Mouse (Mus musculus) liver, postnatal 0 days (tissue): ENCODE measurements around the gene Ripply3. TPM values are rescaled to one million over a fixed set of nuclear protein-coding genes. Genes with fewer than 3 reads are reported as not detected.

Experiments
- ATAC-seq: fragments of 200-750 bp; cut with Nextera tagmentation; 2 replicates; pipeline ENCODE4 v1.8.0; 2017; ENCODE audit warnings: mild to moderate bottlenecking, moderate library complexity
- DNase-seq: peaks from one replicate; pipeline ENCODE4 v3.0.0-alpha.2; 2016
- H3K27ac ChIP-seq: fragments of 300-500 bp; sonication (generic); 2 replicates; pipeline ENCODE4 v1.5.1; 2014; ENCODE audit warnings: antibody characterized with exemption, moderate library complexity, mild to moderate bottlenecking, low read depth
- H3K27me3 ChIP-seq: fragments of 300-500 bp; sonication (generic); 2 replicates; pipeline ENCODE4 v1.6.1; 2014; ENCODE audit warnings: low read length, control low read depth, mixed read lengths; ENCODE audit not compliant: insufficient read depth
- H3K36me3 ChIP-seq: fragments of 300-500 bp; sonication (generic); replicated peaks from 2 replicates; pipeline ENCODE4 v1.6.1; 2014; ENCODE audit warnings: mild to moderate bottlenecking, control low read depth, low read length, moderate library complexity, mixed read lengths; ENCODE audit not compliant: insufficient read depth
- H3K4me1 ChIP-seq: fragments of 300-500 bp; sonication (generic); 2 replicates; pipeline ENCODE4 v1.6.1; 2014; ENCODE audit warnings: antibody characterized with exemption, mild to moderate bottlenecking, control low read depth; ENCODE audit not compliant: insufficient read depth
- H3K4me2 ChIP-seq: fragments of 300-500 bp; sonication (generic); 2 replicates; pipeline ENCODE4 v1.6.1; 2014; ENCODE audit warnings: low read depth, mild to moderate bottlenecking, low read length, moderate library complexity, mixed read lengths
- H3K4me3 ChIP-seq: fragments of 300-500 bp; sonication (generic); 2 replicates; pipeline ENCODE4 v1.5.1; 2014; ENCODE audit warnings: low read depth, low read length
- H3K9ac ChIP-seq: fragments of 300-500 bp; sonication (generic); replicated peaks from 2 replicates; pipeline ENCODE4 v1.6.1; 2014; ENCODE audit warnings: mild to moderate bottlenecking, moderate library complexity
- H3K9me3 ChIP-seq: fragments of 300-500 bp; sonication (generic); 2 replicates; pipeline ENCODE4 v1.6.1; 2016; ENCODE audit warnings: mild to moderate bottlenecking, control low read depth, low read length, mixed read lengths
- CTCF ChIP-seq: sonication (generic); IDR thresholded peaks from 2 replicates; pipeline ENCODE4 v1.5.1; 2016; ENCODE audit warnings: antibody characterized with exemption, low read depth
- EP300 ChIP-seq: IDR thresholded peaks from 2 replicates; pipeline ENCODE4 v1.6.1; 2016; ENCODE audit warnings: antibody characterized with exemption, low read depth, mild to moderate bottlenecking
- WGBS: fragments of 180-500 bp; shearing (Covaris S2); extraction: QIAGEN DNeasy Blood & Tissue Kit; methylation state at CpG from one replicate; pipeline ENCODE4 v1.1.7; 2014; ENCODE audit not compliant: insufficient replicate concordance; 5-methylcytosine and 5-hydroxymethylcytosine counted together
- polyA plus RNA-seq: library from polyadenylated mRNA; unstranded; fragments of >200 nt; fragmentation: Nextera tagmentation; extraction: Ambion mirVana; gene quantifications from 2 replicates; pipeline ENCODE4 v1.2.1, GENCODE M21; 2015

Ripply3 gene
- polyA plus RNA-seq, 1 experiment from 2014 or later: 1.4 TPM

DNA sequence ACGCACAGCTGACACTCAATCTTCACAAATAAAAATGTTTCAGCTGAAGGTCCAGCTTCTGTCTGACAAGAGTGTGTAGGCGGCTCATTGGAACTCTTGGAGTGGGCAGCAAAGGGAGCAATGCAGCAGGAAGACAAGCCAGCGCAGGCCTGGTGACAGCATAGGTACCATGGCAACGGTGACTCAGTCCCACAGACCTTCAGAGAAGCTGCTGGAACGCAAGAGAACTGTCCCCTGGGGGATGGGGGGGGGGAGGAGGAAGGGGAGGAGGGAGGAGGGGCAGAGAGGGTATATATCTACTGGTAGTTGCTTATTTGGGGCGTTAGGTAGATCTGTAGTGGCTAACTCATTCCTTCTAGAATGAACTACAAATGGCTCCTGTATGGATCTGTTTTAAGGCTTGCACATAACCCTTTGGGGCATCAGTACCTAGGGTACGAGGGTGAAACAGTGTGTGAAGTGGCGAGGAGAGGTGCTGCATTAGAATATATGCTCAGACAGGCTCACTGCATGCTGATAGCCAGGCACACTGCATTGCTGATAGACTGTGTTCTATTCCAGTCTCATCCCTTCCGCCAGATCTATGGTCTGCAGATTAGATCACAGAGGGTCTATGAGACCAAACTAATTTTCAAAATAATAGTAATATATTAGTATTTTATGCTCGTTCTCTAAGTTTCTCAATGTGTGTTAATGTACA is 34.1 kb downstream of the Ripply3 start:
- TF ChIP-seq EP300 (no peak), CTCF (no peak)
- ATAC-seq: no peak

DNA sequence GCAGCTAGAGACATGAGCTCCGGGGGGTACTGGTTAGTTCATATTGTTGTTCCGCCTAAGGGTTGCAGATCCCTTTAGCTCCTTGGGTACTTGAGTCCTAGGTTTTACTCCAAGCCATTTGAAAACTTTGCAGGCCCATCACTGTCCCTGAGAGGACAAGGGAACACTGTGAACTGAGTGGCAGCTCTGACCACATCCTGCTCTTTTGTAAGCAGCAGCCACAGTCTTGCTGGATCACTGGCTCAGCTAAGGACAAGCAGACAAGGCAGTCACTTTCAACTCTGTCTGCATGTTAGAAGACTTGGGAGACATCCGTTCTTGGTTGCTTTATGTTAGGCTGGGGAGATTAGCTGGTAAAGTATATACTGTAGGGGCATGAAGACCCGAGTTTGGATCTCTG is 35.6 kb downstream of the Ripply3 start:
- H3K4me1 ChIP-seq: 0 out of 2 replicates have a peak, but pooled peaks cover 2% of the 10 kb centered on the region
- no peak overlapping the region; the same call in 1 of the 2 replicates for H3K9ac ChIP-seq
- H3K9me3 ChIP-seq: no peaks in the 10 kb centered on the region
- no peak for ATAC-seq
- WGBS: 75% methylated on average over 4 of the region's 4 CpGs
- no peaks in the 10 kb centered on the region for H3K27me3 ChIP-seq
- no peak overlapping the region for H3K4me2 ChIP-seq
- no peak overlapping the region for H3K4me3 ChIP-seq
- TF ChIP-seq EP300: no peak
- no peak for TF ChIP-seq CTCF
- no peak for DNase-seq
- no peaks in the 10 kb centered on the region for H3K36me3 ChIP-seq
- no peak overlapping the region for H3K27ac ChIP-seq

More for the DNA sequence above, 34.1 kb downstream of the Ripply3 start:
- Histone ChIP-seq H3K27me3 (no peaks in the 10 kb centered on the region), H3K4me1 (no peaks in the 10 kb centered on the region), H3K4me3 (no peak overlapping the region), H3K9ac (no peak overlapping the region), H3K36me3 (no peaks in the 10 kb centered on the region), H3K27ac (no peak overlapping the region), H3K4me2 (no peak overlapping the region), H3K9me3 (no peaks in the 10 kb centered on the region)
- peak; percentile 24 for DNase-seq
- WGBS: 48% methylated on average over 10 of the region's 10 CpGs

DNA sequence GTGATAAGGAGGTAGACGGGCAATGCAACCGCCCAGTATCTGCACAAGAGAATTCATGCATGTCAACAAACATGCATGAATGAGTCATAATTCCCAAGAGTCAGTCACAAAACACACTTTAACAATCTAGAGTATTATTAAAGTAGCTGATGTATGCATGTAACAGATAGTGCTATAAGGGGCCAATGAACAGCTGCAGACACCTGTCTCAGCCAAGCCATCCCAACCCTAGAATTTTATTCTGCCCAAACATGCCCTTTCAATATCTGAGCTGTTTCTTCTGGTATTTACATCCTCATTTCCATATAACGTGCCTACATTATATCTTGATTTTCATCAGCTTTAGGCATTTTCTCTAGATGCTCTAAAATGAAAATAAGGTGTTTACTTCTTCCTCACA is 37.2 kb downstream of the Ripply3 start:
- Histone ChIP-seq H3K9ac (no peak overlapping the region), H3K27me3 (no peaks in the 10 kb centered on the region), H3K9me3 (no peaks in the 10 kb centered on the region), H3K27ac (no peak overlapping the region), H3K36me3 (no peaks in the 10 kb centered on the region), H3K4me2 (no peak overlapping the region), H3K4me1 (peaks cover 11% of the 10 kb centered on the region), H3K4me3 (no peak overlapping the region)
- 68% methylated on average over 3 of the region's 3 CpGs for WGBS
- TF ChIP-seq EP300: no peak
- TF ChIP-seq CTCF: no peak
- no peak for ATAC-seq
- no peak for DNase-seq

DNA sequence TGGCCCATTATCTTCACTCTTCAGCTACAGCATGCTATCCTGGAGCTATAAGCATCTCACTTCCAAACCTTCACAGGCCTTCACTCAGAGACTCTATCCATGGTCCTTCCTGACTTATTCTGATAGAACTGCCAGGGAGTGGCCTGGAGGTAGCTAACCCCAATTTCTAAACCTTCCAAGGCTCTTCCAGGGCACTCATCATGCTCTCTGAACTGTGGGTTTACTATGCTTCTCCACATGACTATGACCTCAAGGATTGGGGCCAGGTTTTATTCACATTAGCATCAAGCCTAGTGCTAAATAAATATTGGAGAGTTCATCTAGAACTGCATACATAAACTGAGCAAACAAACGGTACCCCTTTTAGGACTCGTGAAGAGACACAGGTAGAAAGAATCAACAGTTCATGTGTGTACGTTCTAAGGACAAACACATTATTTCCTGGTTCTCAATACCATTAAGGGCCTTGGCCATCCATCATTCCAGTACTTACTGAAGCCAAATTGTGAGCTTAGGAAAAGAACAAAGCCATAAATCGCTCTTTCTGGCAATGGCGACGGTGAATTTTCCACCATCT is 41.5 kb downstream of the Ripply3 start:
- no peaks in the 10 kb centered on the region for H3K36me3 ChIP-seq
- no peak for TF ChIP-seq EP300
- no peak for TF ChIP-seq CTCF
- peak overlapping the region; percentile 76 for H3K9ac ChIP-seq
- no peaks in the 10 kb centered on the region for H3K27me3 ChIP-seq
- 7% methylated on average over 6 of the region's 6 CpGs for WGBS
- H3K9me3 ChIP-seq: no peaks in the 10 kb centered on the region
- peaks cover 11% of the 10 kb centered on the region for H3K4me1 ChIP-seq
- H3K27ac ChIP-seq: peak overlapping the region; percentile 82
- H3K4me2 ChIP-seq: peak overlapping the region; percentile 97
- DNase-seq (no peak), ATAC-seq (no peak)
- H3K4me3 ChIP-seq: peak overlapping the region; percentile 76

DNA sequence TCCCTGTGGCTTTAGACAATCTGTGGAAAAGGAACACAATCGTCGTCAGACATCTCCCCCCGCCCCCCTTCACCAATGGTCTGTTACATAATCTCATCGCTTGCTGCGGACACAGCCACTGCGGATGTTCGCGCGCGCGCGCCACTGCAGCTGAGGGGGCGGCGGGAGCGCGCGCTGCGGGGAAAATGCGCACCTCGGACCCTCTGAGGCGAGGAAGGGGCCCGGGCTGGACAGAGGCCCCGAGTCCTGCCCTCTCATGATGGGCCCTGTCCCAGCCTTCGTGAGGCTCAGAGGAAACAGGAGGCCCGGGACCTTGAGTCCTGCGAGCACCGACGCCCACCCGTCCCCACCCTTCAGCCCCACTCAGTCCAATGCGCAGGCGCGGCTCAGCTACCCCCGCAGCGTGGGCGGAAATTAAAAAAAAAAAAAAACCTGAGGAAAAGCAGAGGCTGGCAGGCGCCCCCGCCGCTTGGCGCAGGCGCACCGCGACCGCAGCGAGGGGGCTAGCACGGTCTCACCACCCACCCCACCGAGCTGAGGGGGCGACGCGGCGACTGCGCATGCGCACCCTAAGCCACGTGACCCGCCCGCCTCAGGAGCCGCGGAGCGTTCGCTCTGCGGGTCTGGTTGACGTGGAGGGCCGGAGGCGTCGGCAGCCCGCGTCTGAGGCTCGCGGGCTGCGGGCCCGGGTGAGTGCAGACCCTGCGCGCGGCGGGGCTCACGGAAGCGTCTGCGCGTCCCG is 42.1 kb downstream of the Ripply3 start, which contains the start of gene Ttc3:
Ttc3 (plus strand) TSS at position 446 of the 742 bp plus-strand sequence.
- TF ChIP-seq CTCF: no peak
- no peak for TF ChIP-seq EP300
- Histone ChIP-seq H3K9me3 (no peaks in the 10 kb centered on the region), H3K27ac (peak within 1 kb of the TSS; percentile 82), H3K4me3 (peak within 1 kb of the TSS; percentile 76), H3K9ac (peak within 1 kb of the TSS; percentile 76), H3K36me3 (no peaks in the 10 kb centered on the region), H3K4me2 (peak within 1 kb of the TSS; percentile 97), H3K4me1 (peaks cover 11% of the 10 kb centered on the region), H3K27me3 (no peaks in the 10 kb centered on the region)
- peak; percentile 81 for ATAC-seq
- under 1% methylated on average over 69 of the region's 79 CpGs for WGBS
- DNase-seq: peak; percentile 89

DNA sequence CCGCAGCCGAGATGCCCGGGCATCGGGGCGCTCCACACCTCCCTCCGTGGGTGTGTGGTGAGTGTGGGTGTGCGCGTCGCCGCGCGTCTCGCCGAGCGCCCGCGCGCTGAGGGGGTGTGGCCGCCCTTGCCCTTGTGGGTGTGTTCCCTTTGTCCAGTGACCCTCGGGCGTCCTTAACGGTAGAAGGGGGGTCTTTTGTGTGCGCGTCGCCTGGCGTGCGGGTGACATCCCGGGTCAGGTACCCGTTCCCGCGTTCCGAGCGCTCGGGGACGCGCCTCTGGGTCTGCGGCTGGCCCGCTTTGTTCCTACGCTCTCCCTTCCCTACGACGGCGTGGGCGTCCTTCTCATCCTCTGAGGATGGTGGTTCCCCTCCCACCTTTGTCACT is 42.7 kb downstream of the Ripply3 start:
- peak; percentile 84 for ATAC-seq
- peak overlapping the region; percentile 97 for H3K4me2 ChIP-seq
- no peaks in the 10 kb centered on the region for H3K9me3 ChIP-seq
- no peaks in the 10 kb centered on the region for H3K27me3 ChIP-seq
- peak; percentile 85 for DNase-seq
- H3K4me3 ChIP-seq: peak overlapping the region; percentile 76
- H3K9ac ChIP-seq: peak overlapping the region; percentile 76
- 0% methylated on average over 23 of the region's 43 CpGs for WGBS
- H3K4me1 ChIP-seq: peaks cover 11% of the 10 kb centered on the region
- H3K36me3 ChIP-seq: no peaks in the 10 kb centered on the region
- peak overlapping the region; percentile 82 for H3K27ac ChIP-seq
- TF ChIP-seq EP300: no peak
- no peak for TF ChIP-seq CTCF
